Mouse (Mus musculus) heart, postnatal 0 days (tissue): ENCODE measurements at regions not wholly inside any gene's neighbourhood (a gene's known extent, or its start where the extent isn't known, plus 50 kb on each side); places are given as distances from the start of the nearest gene placed in this dataset.

ENCODE experiments used
- CTCF ChIP-seq: IDR thresholded peaks from 2 replicates; pipeline ENCODE4 v1.5.1; 2016; ENCODE audit warnings: antibody characterized with exemption, control low read depth, low read depth
- EP300 ChIP-seq: IDR thresholded peaks from 2 replicates; pipeline ENCODE4 v1.6.1; 2016; ENCODE audit warnings: antibody characterized with exemption, low read depth

GRCm38 (mm10) chr2:137757231-137758212, 498.8 kb upstream of the Btbd3 start:
- TF ChIP-seq CTCF = no peak
- no peak for TF ChIP-seq EP300
